Mouse (Mus musculus) MEL (cell line): Measurements from ENCODE around the gene Jam2.

Source experiments
- EP300 ChIP-seq, 2 experiments: IDR thresholded peaks; 2 replicates each; pipeline ENCODE4 v1.6.1; 2011; ENCODE audit warnings: improper control_type of control experiment in 2 of 2, low read length in 2 of 2, low read depth in 1 of 2, mild to moderate bottlenecking in 1 of 2
- ZC3H11A ChIP-seq: IDR thresholded peaks from 2 replicates; pipeline ENCODE4 v1.6.1; 2012; ENCODE audit warnings: low read depth, mild to moderate bottlenecking, inconsistent platforms, low read length, improper control_type of control experiment

DNA sequence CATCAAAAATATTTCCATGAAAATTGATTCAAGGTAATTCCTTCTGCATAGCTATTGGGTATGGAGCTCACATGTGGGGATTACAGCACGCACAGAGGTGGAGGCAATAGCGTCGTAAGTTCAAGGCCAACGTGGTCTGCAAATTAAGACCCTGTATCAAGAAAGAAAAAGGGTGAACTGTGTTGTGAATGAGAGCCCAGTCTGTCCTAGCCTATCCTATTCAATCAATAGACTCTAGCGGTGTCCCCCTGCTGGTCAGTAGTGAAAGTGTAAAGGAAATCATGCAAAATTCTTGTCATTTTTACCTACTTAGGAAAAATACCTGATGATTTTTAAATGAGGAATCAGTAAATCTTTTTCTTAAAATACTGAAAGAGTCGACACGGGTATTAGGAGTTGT lies 43.5 kb downstream of the Jam2 start:
- TF ChIP-seq ZC3H11A = 0 out of 2 replicates have a peak, but pooled peaks have one; percentile 9
- TF ChIP-seq EP300 (IDR thresholded peaks at IDR 0.05; ENCODE audit: low read depth in 1 of 2, low read length in 2 of 2) = no peak
